Mouse (Mus musculus): ENCODE data around the gene Gm20894. TPM values are rescaled to one million over a fixed set of nuclear protein-coding genes. Genes with fewer than 3 reads are reported as not detected.
"Not testable (repeated sequence)": the region's sequence is repeated elsewhere in the genome, so short reads cannot be mapped to it uniquely, and the experiment has no call there.

The Gm20894 gene
- polyA plus RNA-seq (2015; fragmentation: Nextera tagmentation; extraction: Ambion mirVana) = not detected in 2 replicates

DNA sequence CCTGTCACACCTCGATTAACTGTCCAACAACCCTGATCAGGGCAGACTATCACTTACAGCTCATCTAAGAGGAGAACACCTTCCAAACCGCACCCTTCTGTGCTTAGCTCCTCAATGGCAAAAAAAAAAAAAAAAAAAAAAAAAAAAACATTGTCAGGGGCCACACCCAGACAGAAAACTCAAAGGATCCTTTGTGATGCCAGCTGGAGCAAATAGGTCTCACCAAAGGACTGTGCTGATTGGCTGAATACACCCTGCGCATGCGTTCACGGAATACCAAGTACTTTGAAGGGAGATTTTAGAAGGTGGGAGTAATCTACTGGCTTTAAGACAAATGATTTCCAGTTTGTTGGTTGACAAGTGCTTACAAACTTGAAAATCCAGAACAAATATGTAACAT lies at the start of gene Gm20894:
TSS of gene Gm20894 (minus strand) at position 101 of the 400 bp plus-strand sequence.
- not testable (repeated sequence) for H3K4me3 ChIP-seq; H3K4me1 ChIP-seq (replicated peaks); H3K4me2 ChIP-seq; H3K9me3 ChIP-seq (replicated peaks); ATAC-seq (replicated peaks; ENCODE audit: insufficient number of reproducible peaks, insufficient read depth, low FRiP score, low read depth); H3K27me3 ChIP-seq; H3K36me3 ChIP-seq; H3K9ac ChIP-seq; H3K27ac ChIP-seq
- no CpG with 5 or more reads among the region's 5 CpGs for WGBS

Measured in heart, embryonic 15.5 days (tissue).